Mouse (Mus musculus): ENCODE measurements around the gene Rnd1. TPM values are rescaled to one million over a fixed set of nuclear protein-coding genes. Genes with fewer than 3 reads are reported as not detected.

The Rnd1 gene
- polyA plus RNA-seq, 1 experiment from 2014 or later, result 16.4 TPM

DNA sequence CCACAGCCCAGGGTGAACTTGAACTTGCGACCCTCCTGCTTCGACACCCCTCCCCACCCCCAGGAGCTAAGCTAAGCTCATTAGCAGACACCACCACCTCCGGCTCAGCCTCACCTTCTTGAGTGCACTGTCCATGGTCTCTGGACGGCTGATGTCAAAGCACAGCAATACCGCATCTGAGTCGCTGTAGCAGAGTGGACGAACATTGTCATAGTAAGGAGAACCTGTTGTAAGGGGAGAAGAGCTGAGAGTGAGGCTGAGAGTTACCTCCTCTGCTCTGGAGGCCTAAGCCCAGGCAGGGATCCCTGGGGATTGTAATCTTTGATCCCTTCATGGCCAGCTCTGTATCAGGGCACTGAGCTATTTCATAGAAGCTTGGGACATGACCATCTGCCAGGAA lies 3.5 kb downstream of the Rnd1 start:
- Histone ChIP-seq H3K9ac (replicated peaks; ENCODE audit: low read depth, low read length) (peak overlapping the region; percentile 53), H3K27ac (ENCODE audit: low read length) (no peak overlapping the region), H3K4me1 (replicated peaks; ENCODE audit: control insufficient read depth, insufficient read depth, low read length) (peaks cover 35% of the 10 kb centered on the region), H3K4me2 (ENCODE audit: low read length) (peak overlapping the region; percentile 91; the same call in 1 of the 2 replicates), H3K27me3 (replicated peaks; ENCODE audit: control insufficient read depth, insufficient read depth, low read length) (no peaks in the 10 kb centered on the region), H3K9me3 (ENCODE audit: control insufficient read depth, low read length) (no peaks in the 10 kb centered on the region), H3K4me3 (replicated peaks; ENCODE audit: low read length) (no peak overlapping the region), H3K36me3 (ENCODE audit: control insufficient read depth, insufficient read depth) (no peaks in the 10 kb centered on the region)
- WGBS, result 89% methylated on average over 7 of the region's 7 CpGs
- no peak for ATAC-seq

DNA sequence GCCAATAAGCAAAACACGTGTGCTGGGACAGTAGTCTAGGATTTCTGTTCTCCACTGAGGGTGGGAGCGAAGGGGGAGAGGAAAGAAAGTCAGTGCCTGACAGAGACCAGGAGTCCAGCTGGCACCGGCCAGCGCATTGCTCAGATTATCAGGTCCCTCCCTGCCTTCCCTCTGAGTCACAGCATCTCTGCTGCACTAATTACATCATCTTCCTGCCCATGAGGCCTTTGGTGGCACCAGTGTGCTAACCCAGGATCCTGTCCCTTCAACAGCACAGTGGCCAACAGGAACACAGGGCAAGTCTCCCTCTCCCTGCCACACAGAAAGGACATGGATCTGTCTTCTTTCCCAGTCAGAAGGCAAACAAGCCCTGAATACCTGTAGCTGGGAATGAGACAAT lies 4.7 kb downstream of the Rnd1 start:
- Histone ChIP-seq H3K27ac (ENCODE audit: low read length) (no peak overlapping the region), H3K36me3 (ENCODE audit: control insufficient read depth, insufficient read depth) (no peaks in the 10 kb centered on the region), H3K27me3 (replicated peaks; ENCODE audit: control insufficient read depth, insufficient read depth, low read length) (no peaks in the 10 kb centered on the region), H3K4me3 (replicated peaks; ENCODE audit: low read length) (no peak overlapping the region), H3K9ac (replicated peaks; ENCODE audit: low read depth, low read length) (no peak overlapping the region), H3K4me1 (replicated peaks; ENCODE audit: control insufficient read depth, insufficient read depth, low read length) (peaks cover 33% of the 10 kb centered on the region), H3K9me3 (ENCODE audit: control insufficient read depth, low read length) (no peaks in the 10 kb centered on the region), H3K4me2 (ENCODE audit: low read length) (no peak overlapping the region)
- no peak for ATAC-seq
- 77% methylated on average over 4 of the region's 4 CpGs for WGBS

DNA sequence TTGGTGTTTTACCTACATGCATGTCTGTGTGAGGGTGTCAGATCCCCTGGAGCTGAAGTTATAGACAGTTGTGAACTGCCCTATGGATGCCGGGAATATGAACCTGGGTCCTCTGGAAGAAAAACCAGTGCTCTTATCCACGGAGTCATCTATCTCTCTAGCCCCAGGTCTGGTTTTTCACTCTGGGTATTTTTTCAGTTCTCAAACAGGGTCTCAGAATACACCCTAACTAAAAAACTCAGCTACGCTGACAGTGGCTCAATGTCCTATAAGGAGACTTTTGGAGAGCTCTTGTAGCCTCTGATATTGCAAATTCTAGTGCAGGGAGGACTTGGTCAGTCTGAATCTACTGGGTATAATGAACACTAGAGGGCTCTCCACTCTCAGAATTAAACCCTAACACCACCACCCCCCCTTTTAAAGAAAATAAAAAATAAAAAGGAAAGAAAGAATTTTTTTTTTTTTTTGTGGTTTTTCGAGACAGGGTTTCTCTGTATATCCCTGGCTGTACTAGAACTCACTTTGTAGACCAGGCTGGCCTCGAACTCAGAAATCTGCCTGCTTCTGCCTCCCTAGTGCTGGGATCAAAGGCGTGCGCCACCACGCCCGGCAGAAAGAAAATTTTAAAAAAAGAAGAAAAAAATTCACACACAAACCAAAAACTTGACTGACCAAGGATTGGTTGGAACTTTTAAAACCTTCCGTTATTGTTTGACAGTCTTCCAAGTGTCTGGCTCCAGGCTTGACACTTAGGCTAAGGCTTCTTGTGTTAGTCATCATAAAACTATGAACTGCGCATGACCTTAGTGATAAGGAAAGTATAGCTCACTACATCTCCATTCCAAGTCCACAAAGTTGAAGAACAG lies 13.0 kb downstream of the Rnd1 start:
- WGBS, result 80% methylated on average over 11 of the region's 11 CpGs
- no peak for ATAC-seq
- Histone ChIP-seq H3K4me3 (replicated peaks; ENCODE audit: low read length) (no peak overlapping the region), H3K9me3 (ENCODE audit: control insufficient read depth, low read length) (no peaks in the 10 kb centered on the region), H3K27me3 (replicated peaks; ENCODE audit: control insufficient read depth, insufficient read depth, low read length) (no peaks in the 10 kb centered on the region), H3K36me3 (ENCODE audit: control insufficient read depth, insufficient read depth) (no peaks in the 10 kb centered on the region), H3K9ac (replicated peaks; ENCODE audit: low read depth, low read length) (no peak overlapping the region), H3K27ac (ENCODE audit: low read length) (no peak overlapping the region), H3K4me1 (replicated peaks; ENCODE audit: control insufficient read depth, insufficient read depth, low read length) (peaks cover 14% of the 10 kb centered on the region; the same call in 1 of the 2 replicates), H3K4me2 (ENCODE audit: low read length) (no peak overlapping the region)

DNA sequence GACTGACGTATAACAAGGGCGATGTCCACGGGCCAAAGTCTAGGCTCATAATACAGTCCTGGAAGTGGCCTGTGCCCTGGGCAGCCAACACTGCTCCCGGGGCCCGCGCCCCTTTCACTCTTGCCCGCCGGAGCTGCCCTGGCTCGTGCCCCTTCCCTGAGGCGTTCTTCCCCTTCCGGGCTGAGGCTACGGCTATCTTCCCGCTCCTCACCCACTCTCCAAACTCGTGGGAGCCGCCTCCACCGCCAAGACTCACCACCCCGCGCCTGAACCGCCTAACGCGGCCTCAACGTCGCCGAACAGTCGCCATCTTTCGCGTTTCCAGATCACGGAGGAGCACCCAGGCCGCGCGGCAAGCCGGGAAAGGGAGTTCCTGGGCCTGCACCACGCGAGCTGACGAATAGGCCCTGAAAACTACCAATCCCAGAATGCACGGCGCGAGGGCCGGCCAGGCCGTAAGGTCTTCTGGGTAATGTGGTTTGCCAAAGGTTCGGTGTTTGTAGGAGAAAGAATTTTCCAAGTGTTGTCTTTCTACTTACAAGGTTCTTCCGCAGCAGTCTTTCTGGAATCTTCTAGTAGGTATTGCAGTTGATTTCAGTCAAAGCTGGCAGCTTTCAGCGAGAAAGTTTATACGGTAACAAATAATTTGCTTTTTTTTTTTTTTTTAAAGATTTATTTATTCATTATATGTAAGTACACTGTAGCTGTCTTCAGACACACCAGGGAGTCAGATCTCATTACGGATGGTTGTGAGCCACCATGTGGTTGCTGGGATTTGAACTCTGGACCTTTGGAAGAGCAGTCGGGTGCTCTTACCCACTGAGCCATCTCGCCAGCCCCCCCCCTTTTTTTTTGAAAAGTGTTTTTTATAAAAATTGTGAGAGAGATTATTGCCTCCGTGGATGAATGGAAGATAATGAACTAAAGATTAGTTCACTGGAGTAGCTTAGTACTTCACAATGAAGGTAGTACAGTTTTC lies 14.4 kb downstream of the Rnd1 start, which contains the start of gene Ddx23:
Gene Ddx23, minus strand, starts transcription at position 328 of the 979 bp plus-strand sequence.
- H3K9ac ChIP-seq (replicated peaks; ENCODE audit: low read depth, low read length), result peak within 1 kb of the TSS; percentile 91
- peak; percentile 99 for ATAC-seq
- peak within 1 kb of the TSS; percentile 78 for H3K4me3 ChIP-seq (replicated peaks; ENCODE audit: low read length)
- H3K36me3 ChIP-seq (ENCODE audit: control insufficient read depth, insufficient read depth), result peaks cover 5% of the 10 kb centered on the region
- H3K27ac ChIP-seq (ENCODE audit: low read length), result peak within 1 kb of the TSS; percentile 87
- 4% methylated on average over 47 of the region's 48 CpGs for WGBS
- H3K9me3 ChIP-seq (ENCODE audit: control insufficient read depth, low read length), result no peaks in the 10 kb centered on the region
- peak within 1 kb of the TSS; percentile 47 for H3K4me2 ChIP-seq (ENCODE audit: low read length)
- H3K27me3 ChIP-seq (replicated peaks; ENCODE audit: control insufficient read depth, insufficient read depth, low read length), result no peaks in the 10 kb centered on the region
- H3K4me1 ChIP-seq (replicated peaks; ENCODE audit: control insufficient read depth, insufficient read depth, low read length), result peaks cover 14% of the 10 kb centered on the region; the same call in 1 of the 2 replicates

DNA sequence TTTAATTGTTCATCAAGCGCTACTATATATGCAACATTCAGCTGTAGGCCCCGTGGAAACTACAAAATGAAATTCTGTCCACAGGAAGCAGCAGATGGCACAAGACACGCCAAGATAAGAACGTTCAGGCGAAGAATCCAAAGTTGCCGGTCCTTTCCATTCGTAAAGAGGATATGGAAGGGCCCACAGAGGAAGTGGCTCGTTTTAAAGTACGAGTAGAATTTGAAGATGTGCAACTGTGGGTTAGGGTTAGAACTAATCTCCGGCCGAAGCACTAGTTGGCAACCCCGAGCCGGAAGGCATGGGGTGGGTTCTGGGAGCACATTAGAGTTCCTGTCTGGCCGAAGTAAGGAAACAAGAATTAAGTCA lies 15.1 kb downstream of the Rnd1 start:
- peak overlapping the region; percentile 87 for H3K27ac ChIP-seq (ENCODE audit: low read length)
- peaks cover 12% of the 10 kb centered on the region for H3K36me3 ChIP-seq (ENCODE audit: control insufficient read depth, insufficient read depth)
- peak overlapping the region; percentile 91 for H3K9ac ChIP-seq (replicated peaks; ENCODE audit: low read depth, low read length)
- ATAC-seq, result peak; percentile 5; the same call in 1 of the 2 replicates
- H3K27me3 ChIP-seq (replicated peaks; ENCODE audit: control insufficient read depth, insufficient read depth, low read length), result no peaks in the 10 kb centered on the region
- peak overlapping the region; percentile 47 for H3K4me2 ChIP-seq (ENCODE audit: low read length)
- peak overlapping the region; percentile 78 for H3K4me3 ChIP-seq (replicated peaks; ENCODE audit: low read length)
- under 1% methylated on average over 14 of the region's 14 CpGs for WGBS
- no peaks in the 10 kb centered on the region for H3K9me3 ChIP-seq (ENCODE audit: control insufficient read depth, low read length)
- peaks cover 14% of the 10 kb centered on the region; the same call in 1 of the 2 replicates for H3K4me1 ChIP-seq (replicated peaks; ENCODE audit: control insufficient read depth, insufficient read depth, low read length)

DNA sequence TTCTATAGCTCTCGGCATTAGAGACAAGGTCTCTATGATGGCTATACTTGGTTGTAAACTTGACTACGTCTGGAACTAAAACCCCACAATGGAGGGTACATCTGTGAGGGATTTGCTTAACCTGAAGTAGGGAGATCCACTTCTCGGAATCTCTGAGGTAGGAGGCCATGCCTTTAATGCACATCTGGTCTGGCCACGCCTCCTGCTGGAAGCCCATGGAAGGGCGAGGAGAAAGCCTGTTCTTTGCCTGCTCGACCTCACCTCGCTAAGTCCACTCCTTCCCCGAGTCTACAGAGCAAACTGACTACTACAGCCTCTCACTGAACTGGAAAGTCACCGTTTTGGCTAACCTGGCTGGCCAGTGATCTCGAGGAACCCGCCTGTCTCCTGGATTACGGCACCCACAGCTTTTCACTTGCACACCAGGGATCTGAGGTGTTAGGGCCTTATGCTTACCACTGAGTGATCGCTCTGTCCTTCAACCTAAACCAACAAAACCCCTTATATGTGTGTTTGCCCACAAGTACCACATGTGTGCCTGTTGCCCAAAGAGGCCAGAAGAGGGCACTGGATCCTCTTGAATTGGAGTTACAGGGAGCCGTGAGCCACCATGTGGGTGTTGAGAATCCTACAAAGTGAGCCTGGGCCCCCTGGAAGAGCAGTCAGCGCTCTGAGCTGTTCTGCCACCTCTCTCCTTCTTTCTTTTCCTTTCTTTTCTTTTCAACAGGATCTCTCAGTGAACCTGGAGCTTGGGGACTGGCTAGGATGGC lies 20.1 kb downstream of the Rnd1 start:
- no peaks in the 10 kb centered on the region for H3K9me3 ChIP-seq (ENCODE audit: control insufficient read depth, low read length)
- WGBS, result 84% methylated on average over 15 of the region's 15 CpGs
- no peaks in the 10 kb centered on the region for H3K27me3 ChIP-seq (replicated peaks; ENCODE audit: control insufficient read depth, insufficient read depth, low read length)
- no peak overlapping the region for H3K27ac ChIP-seq (ENCODE audit: low read length)
- H3K4me1 ChIP-seq (replicated peaks; ENCODE audit: control insufficient read depth, insufficient read depth, low read length), result peaks cover 14% of the 10 kb centered on the region; the same call in 1 of the 2 replicates
- H3K9ac ChIP-seq (replicated peaks; ENCODE audit: low read depth, low read length), result no peak overlapping the region
- no peak overlapping the region for H3K4me2 ChIP-seq (ENCODE audit: low read length)
- no peak for ATAC-seq
- H3K4me3 ChIP-seq (replicated peaks; ENCODE audit: low read length), result no peak overlapping the region
- peaks cover 38% of the 10 kb centered on the region for H3K36me3 ChIP-seq (ENCODE audit: control insufficient read depth, insufficient read depth)

DNA sequence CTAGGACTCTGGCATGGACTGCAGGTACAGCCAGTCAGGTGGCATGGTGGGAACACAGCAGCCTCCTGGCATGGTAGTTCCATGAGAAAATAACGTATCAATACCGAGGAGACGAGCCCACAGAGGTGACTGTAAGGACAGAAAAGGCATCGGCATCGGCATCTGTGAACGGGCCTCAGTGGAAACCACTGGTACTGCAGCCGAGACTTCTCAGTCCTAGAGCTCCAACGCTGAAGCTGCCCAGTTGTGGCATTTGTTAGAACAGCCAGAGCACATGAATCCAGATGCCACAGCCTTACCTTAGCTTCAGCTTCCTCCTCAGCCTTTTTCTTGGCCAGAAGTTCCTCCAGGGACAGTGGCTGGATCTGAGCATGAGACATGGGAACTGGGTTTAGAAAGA lies 25.1 kb downstream of the Rnd1 start:
- H3K27me3 ChIP-seq (replicated peaks; ENCODE audit: control insufficient read depth, insufficient read depth, low read length), result no peaks in the 10 kb centered on the region
- ATAC-seq, result no peak
- no peak overlapping the region for H3K4me2 ChIP-seq (ENCODE audit: low read length)
- 96% methylated on average over 8 of the region's 8 CpGs for WGBS
- H3K4me1 ChIP-seq (replicated peaks; ENCODE audit: control insufficient read depth, insufficient read depth, low read length), result no peaks in the 10 kb centered on the region
- H3K9ac ChIP-seq (replicated peaks; ENCODE audit: low read depth, low read length), result no peak overlapping the region
- no peak overlapping the region for H3K4me3 ChIP-seq (replicated peaks; ENCODE audit: low read length)
- H3K36me3 ChIP-seq (ENCODE audit: control insufficient read depth, insufficient read depth), result peaks cover 55% of the 10 kb centered on the region
- no peak overlapping the region for H3K27ac ChIP-seq (ENCODE audit: low read length)
- H3K9me3 ChIP-seq (ENCODE audit: control insufficient read depth, low read length), result no peaks in the 10 kb centered on the region

DNA sequence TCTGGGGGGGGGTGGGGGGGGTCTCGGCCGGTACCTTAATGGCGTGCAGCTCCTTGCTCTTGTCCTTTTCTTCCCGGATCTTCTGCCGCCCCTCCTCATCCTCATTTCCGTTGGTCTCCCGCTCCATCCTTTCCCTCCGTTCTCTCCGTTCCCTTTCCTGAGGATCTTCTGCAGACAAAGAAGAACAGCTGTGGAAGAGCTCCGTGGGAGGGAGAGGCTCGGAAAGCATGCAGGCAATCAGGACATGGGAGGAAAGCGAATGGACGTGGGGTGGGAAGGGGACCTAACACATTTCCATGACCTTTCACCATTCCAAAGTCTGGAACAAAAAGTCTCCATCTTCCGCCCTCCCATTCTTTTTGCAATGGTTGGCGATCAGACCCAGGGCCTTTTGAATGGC lies 25.8 kb downstream of the Rnd1 start:
- H3K4me1 ChIP-seq (replicated peaks; ENCODE audit: control insufficient read depth, insufficient read depth, low read length), result no peaks in the 10 kb centered on the region
- no peaks in the 10 kb centered on the region for H3K9me3 ChIP-seq (ENCODE audit: control insufficient read depth, low read length)
- no peak overlapping the region for H3K27ac ChIP-seq (ENCODE audit: low read length)
- no peaks in the 10 kb centered on the region for H3K27me3 ChIP-seq (replicated peaks; ENCODE audit: control insufficient read depth, insufficient read depth, low read length)
- H3K4me3 ChIP-seq (replicated peaks; ENCODE audit: low read length), result no peak overlapping the region
- no peak for ATAC-seq
- WGBS, result 88% methylated on average over 15 of the region's 15 CpGs
- H3K36me3 ChIP-seq (ENCODE audit: control insufficient read depth, insufficient read depth), result peaks cover 56% of the 10 kb centered on the region
- no peak overlapping the region for H3K4me2 ChIP-seq (ENCODE audit: low read length)
- H3K9ac ChIP-seq (replicated peaks; ENCODE audit: low read depth, low read length), result no peak overlapping the region

Data from forebrain, embryonic 16.5 days (tissue).